Mouse (Mus musculus): Measurements from ENCODE around the gene Trpm2. TPM values are rescaled to one million over a fixed set of nuclear protein-coding genes. Genes with fewer than 3 reads are reported as not detected.
"Not testable (repeated sequence)": the region's sequence is repeated elsewhere in the genome, so short reads cannot be mapped to it uniquely, and the experiment has no call there.

Gene Trpm2
- total and polyA plus RNA-seq, 2 experiments from 2014 or later = 0.11 to 0.27 TPM

DNA sequence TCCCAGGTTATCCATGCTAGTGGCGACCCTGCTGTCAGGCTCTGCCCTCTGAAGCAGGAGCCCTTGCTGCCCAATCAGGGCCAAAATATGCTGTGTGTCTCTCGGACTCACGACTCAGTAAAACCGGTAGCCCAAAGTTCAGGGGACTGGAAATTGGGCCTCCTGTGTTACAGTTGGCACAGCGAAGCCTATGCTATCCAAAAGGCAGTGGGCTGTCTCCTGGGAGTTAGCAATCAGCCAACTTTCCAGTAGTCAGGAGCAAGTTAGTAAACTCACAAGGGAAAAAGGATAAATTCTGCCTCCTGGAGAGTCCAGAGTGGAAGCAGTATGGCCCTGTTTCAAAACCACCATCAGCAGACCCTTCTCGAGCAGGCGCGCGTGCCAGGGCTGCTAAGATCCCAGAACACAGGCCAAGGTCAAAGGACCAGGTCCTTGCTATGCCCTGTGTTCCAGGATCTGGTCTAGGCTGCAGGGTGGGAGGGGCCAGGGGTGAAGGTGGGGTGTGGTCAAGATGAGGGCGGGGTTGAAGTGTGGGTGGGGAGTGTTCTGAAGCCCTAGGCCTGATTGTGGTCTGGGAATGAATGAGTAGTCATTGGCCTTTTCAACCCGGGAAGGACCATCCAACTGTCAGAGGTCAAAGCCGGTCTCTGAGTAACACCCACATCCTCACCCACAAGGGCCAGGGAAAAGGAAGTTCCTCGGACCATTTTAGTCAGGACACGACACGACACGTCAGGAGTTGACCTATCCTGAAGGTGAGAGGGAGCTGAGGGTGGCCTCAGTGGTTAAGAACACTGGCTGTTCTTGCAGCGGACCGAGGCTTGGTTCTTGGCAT lies 42.5 kb upstream of the Trpm2 start:
- H3K4me1 ChIP-seq (ENCODE audit: control insufficient read depth, insufficient read depth) = peaks cover 11% of the 10 kb centered on the region
- no peak overlapping the region for H3K27ac ChIP-seq (ENCODE audit: low read depth)
- H3K4me2 ChIP-seq (ENCODE audit: low read depth, low read length) = no peak overlapping the region
- H3K9ac ChIP-seq (replicated peaks; ENCODE audit: low read depth, low read length) = no peak overlapping the region
- 0 out of 2 replicates have a peak, but pooled peaks cover 6% of the 10 kb centered on the region for H3K9me3 ChIP-seq (replicated peaks; ENCODE audit: control insufficient read depth, low read length)
- no peaks in the 10 kb centered on the region for H3K27me3 ChIP-seq (ENCODE audit: control insufficient read depth, insufficient read depth, low read length)
- H3K4me3 ChIP-seq (ENCODE audit: low read depth, low read length) = no peak overlapping the region
- H3K36me3 ChIP-seq (replicated peaks; ENCODE audit: control insufficient read depth, insufficient read depth, low read length) = no peaks in the 10 kb centered on the region
- DNase-seq (ENCODE audit: low spot score) = no peak
- no peak for ATAC-seq (ENCODE audit: insufficient read depth, low read depth)
- WGBS = 86% methylated on average over 18 of the region's 18 CpGs
- TF ChIP-seq CTCF (IDR thresholded peaks at IDR 0.05; ENCODE audit: low read depth) = no peak
- TF ChIP-seq EP300 (IDR thresholded peaks at IDR 0.05; ENCODE audit: low read depth) = no peak

DNA sequence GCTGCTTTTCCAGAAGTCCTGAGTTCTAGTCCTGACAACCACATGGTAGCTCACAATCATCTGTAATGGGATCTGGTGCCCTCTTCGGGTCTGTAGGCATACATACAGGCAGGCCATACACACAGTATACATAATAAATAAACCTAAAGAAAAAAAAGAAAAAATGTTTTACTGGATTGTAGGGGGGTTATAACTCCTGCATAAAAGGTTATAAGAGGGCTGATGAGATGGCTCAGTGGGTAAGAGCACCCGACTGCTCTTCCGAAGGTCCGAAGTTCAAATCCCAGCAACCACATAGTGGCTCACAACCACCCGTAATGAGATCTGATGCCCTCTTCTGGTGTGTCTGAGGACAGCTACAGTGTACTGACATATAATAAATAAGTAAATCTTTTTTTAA lies 40.8 kb upstream of the Trpm2 start:
- not testable (repeated sequence) for ATAC-seq (ENCODE audit: insufficient read depth, low read depth); DNase-seq (ENCODE audit: low spot score); H3K9ac ChIP-seq (replicated peaks; ENCODE audit: low read depth, low read length); H3K27ac ChIP-seq (ENCODE audit: low read depth); H3K9me3 ChIP-seq (replicated peaks; ENCODE audit: control insufficient read depth, low read length); H3K36me3 ChIP-seq (replicated peaks; ENCODE audit: control insufficient read depth, insufficient read depth, low read length); H3K4me2 ChIP-seq (ENCODE audit: low read depth, low read length); H3K4me3 ChIP-seq (ENCODE audit: low read depth, low read length); H3K27me3 ChIP-seq (ENCODE audit: control insufficient read depth, insufficient read depth, low read length)
- H3K4me1 ChIP-seq (ENCODE audit: control insufficient read depth, insufficient read depth) = peaks cover 26% of the 10 kb centered on the region
- WGBS = 91% methylated on average over 5 of the region's 5 CpGs

GRCm38 (mm10) chr10:78010335-78010734 lies 40.0 kb upstream of the Trpm2 start:
- Histone ChIP-seq H3K4me3 (ENCODE audit: low read depth, low read length) (peak overlapping the region; percentile 68), H3K27me3 (ENCODE audit: control insufficient read depth, insufficient read depth, low read length) (no peaks in the 10 kb centered on the region), H3K9me3 (replicated peaks; ENCODE audit: control insufficient read depth, low read length) (0 out of 2 replicates have a peak, but pooled peaks cover 6% of the 10 kb centered on the region), H3K4me1 (ENCODE audit: control insufficient read depth, insufficient read depth) (peaks cover 26% of the 10 kb centered on the region), H3K36me3 (replicated peaks; ENCODE audit: control insufficient read depth, insufficient read depth, low read length) (0 out of 2 replicates have a peak, but pooled peaks cover 4% of the 10 kb centered on the region), H3K9ac (replicated peaks; ENCODE audit: low read depth, low read length) (no peak overlapping the region), H3K27ac (ENCODE audit: low read depth) (peak overlapping the region; percentile 5; the same call in 1 of the 2 replicates), H3K4me2 (ENCODE audit: low read depth, low read length) (peak overlapping the region; percentile 89)
- 10% methylated on average over 10 of the region's 10 CpGs for WGBS
- no peak for ATAC-seq (ENCODE audit: insufficient read depth, low read depth)
- no peak for TF ChIP-seq EP300 (IDR thresholded peaks at IDR 0.05; ENCODE audit: low read depth)
- no peak for TF ChIP-seq CTCF (IDR thresholded peaks at IDR 0.05; ENCODE audit: low read depth)
- no peak for DNase-seq (ENCODE audit: low spot score)

- H3K27me3 ChIP-seq (ENCODE audit: control insufficient read depth, insufficient read depth, low read length) = no peaks in the 10 kb centered on the region
- H3K27ac ChIP-seq (ENCODE audit: low read depth) = peak within 1 kb of the TSS; percentile 93
- peaks cover 26% of the 10 kb centered on the region for H3K4me1 ChIP-seq (ENCODE audit: control insufficient read depth, insufficient read depth)
- 0 out of 2 replicates have a peak, but pooled peaks cover 6% of the 10 kb centered on the region for H3K36me3 ChIP-seq (replicated peaks; ENCODE audit: control insufficient read depth, insufficient read depth, low read length)
- ATAC-seq (ENCODE audit: insufficient read depth, low read depth) (0 out of 2 replicates have a peak, but pooled peaks have one; percentile 3), DNase-seq (ENCODE audit: low spot score) (no peak)
- peak within 1 kb of the TSS; percentile 62 for H3K9ac ChIP-seq (replicated peaks; ENCODE audit: low read depth, low read length)
- peak within 1 kb of the TSS; percentile 89 for H3K4me2 ChIP-seq (ENCODE audit: low read depth, low read length)
- H3K9me3 ChIP-seq (replicated peaks; ENCODE audit: control insufficient read depth, low read length) = 0 out of 2 replicates have a peak, but pooled peaks cover 5% of the 10 kb centered on the region
- TF ChIP-seq EP300 (IDR thresholded peaks at IDR 0.05; ENCODE audit: low read depth) (no peak), CTCF (IDR thresholded peaks at IDR 0.05; ENCODE audit: low read depth) (no peak)
- 0% methylated on average over 9 of the region's 9 CpGs for WGBS
- peak within 1 kb of the TSS; percentile 68 for H3K4me3 ChIP-seq (ENCODE audit: low read depth, low read length)
Measured at GRCm38 (mm10) chr10:78009945-78010293, 39.6 kb upstream of the Trpm2 start, which contains the start of gene Pfkl. Gene Pfkl, minus strand, starts transcription at chr10:78010083.

- Histone ChIP-seq H3K9me3 (replicated peaks; ENCODE audit: control insufficient read depth, low read length) (no peaks in the 10 kb centered on the region), H3K4me3 (ENCODE audit: low read depth, low read length) (peak overlapping the region; percentile 68), H3K36me3 (replicated peaks; ENCODE audit: control insufficient read depth, insufficient read depth, low read length) (0 out of 2 replicates have a peak, but pooled peaks cover 9% of the 10 kb centered on the region), H3K27me3 (ENCODE audit: control insufficient read depth, insufficient read depth, low read length) (no peaks in the 10 kb centered on the region), H3K4me1 (ENCODE audit: control insufficient read depth, insufficient read depth) (peaks cover 26% of the 10 kb centered on the region), H3K9ac (replicated peaks; ENCODE audit: low read depth, low read length) (peak overlapping the region; percentile 62), H3K27ac (ENCODE audit: low read depth) (peak overlapping the region; percentile 93), H3K4me2 (ENCODE audit: low read depth, low read length) (peak overlapping the region; percentile 89)
- TF ChIP-seq CTCF (IDR thresholded peaks at IDR 0.05; ENCODE audit: low read depth) (peak; percentile 74), EP300 (IDR thresholded peaks at IDR 0.05; ENCODE audit: low read depth) (no peak)
- peak; percentile 96 for ATAC-seq (ENCODE audit: insufficient read depth, low read depth)
- DNase-seq (ENCODE audit: low spot score) = peak; percentile 94
- under 1% methylated on average over 56 of the region's 59 CpGs for WGBS
Measured at GRCm38 (mm10) chr10:78009184-78009944, 39.0 kb upstream of the Trpm2 start.

All from heart, postnatal 0 days (tissue).